Mouse (Mus musculus) liver, adult 2 months (tissue): ENCODE data around the gene Sacs.

Experiments used
- CTCF ChIP-seq: fragments of 200-500 bp; IDR thresholded peaks from 2 replicates; pipeline ENCODE4 v1.5.1; 2011; ENCODE audit warnings: low read depth, low read length, control low read depth
- POLR2A ChIP-seq: fragments of 200-500 bp; IDR thresholded peaks from 2 replicates; pipeline ENCODE4 v1.6.1; 2011; ENCODE audit warnings: low read length, control low read depth; ENCODE audit not compliant: insufficient read depth; ENCODE audit errors: extremely low read depth

DNA sequence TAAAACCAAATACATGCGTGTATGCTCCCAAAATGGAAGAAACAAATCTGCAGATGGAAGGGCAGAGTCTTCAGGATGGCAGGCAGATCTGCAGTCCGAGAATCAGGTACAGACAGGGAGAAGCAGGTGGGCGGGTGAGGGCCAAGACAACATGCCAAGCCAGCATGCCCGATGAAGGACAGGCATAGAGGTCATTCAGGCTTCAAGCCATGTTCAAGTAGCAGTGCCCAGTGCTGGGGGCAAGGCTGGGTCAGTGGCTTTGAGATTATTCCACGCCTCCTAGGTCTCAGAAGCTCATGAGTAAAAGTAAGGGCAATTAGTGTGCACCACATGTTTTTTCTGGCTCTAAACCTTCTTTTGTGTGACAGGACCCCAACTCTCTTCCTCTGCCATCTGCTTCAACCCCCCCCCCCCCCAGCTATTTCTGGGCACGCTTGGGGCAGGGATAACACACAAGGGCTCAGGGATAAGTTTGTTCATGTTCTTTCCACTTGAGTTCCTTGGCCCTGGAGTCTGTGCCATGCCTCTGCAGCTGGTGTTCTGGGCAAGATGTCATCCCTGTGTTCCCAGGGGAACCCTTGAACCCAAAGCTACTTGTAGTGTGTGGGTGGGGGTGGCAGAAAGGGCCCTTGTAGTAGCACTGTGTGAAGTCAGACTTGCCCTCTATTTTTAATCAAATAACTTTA lies 16.8 kb downstream of the Sacs start:
- no peak for TF ChIP-seq CTCF
- TF ChIP-seq POLR2A = no peak
